Mouse (Mus musculus) spleen, adult 2 months (tissue): ENCODE measurements around the gene Nrp1. TPM values are rescaled to one million over a fixed set of nuclear protein-coding genes. Genes with fewer than 3 reads are reported as not detected.

Experiments
- DNase-seq, 2 experiments: peaks; one replicate each; pipeline versions ENCODE4 v3.0.0 to v3.0.0-alpha.2; 2012 to 2021; ENCODE audit warnings: low spot score in 2 of 2, low read depth in 1 of 2
- H3K27ac ChIP-seq: fragments of 200-500 bp; 2 replicates; pipeline ENCODE4 v1.5.1; 2012; ENCODE audit warnings: low read length, inconsistent platforms; ENCODE audit not compliant: insufficient read depth
- H3K27me3 ChIP-seq: fragments of 200-500 bp; 2 replicates; pipeline ENCODE4 v1.6.1; 2012; ENCODE audit warnings: mild to moderate bottlenecking, moderate library complexity, low read length, inconsistent platforms; ENCODE audit not compliant: control insufficient read depth, insufficient read depth
- H3K36me3 ChIP-seq: fragments of 200-500 bp; 2 replicates; pipeline ENCODE4 v1.6.1; 2012; ENCODE audit warnings: mild to moderate bottlenecking, low read length, inconsistent platforms; ENCODE audit not compliant: control insufficient read depth, insufficient read depth
- H3K4me1 ChIP-seq: fragments of 200-500 bp; 2 replicates; pipeline ENCODE4 v1.6.1; 2011; ENCODE audit warnings: inconsistent platforms; ENCODE audit not compliant: control insufficient read depth, insufficient read depth, insufficient read length
- H3K4me3 ChIP-seq: fragments of 200-500 bp; 2 replicates; pipeline ENCODE4 v1.5.1; 2011; ENCODE audit warnings: mild to moderate bottlenecking, inconsistent platforms; ENCODE audit not compliant: insufficient read depth, insufficient read length; ENCODE audit errors: extremely low read depth
- CTCF ChIP-seq: fragments of 200-500 bp; IDR thresholded peaks from 2 replicates; pipeline ENCODE4 v1.5.1; 2011; ENCODE audit warnings: mild to moderate bottlenecking, inconsistent platforms; ENCODE audit not compliant: insufficient read depth, insufficient read length, insufficient replicate concordance; ENCODE audit errors: extremely low read depth
- POLR2A ChIP-seq: fragments of 200-500 bp; IDR thresholded peaks from 2 replicates; pipeline ENCODE4 v1.6.1; 2011; ENCODE audit warnings: low read depth, low read length, inconsistent platforms
- WGBS: fragments of 180-500 bp; shearing (Covaris S2); methylation state at CpG from one replicate; pipeline ENCODE4 v1.1.7; 2018; 5-methylcytosine and 5-hydroxymethylcytosine counted together
- polyA plus RNA-seq: library from polyadenylated mRNA; depleted of rRNA; stranded (reverse); fragments of >200 nt; gene quantifications from 2 replicates; pipeline ENCODE4 v1.2.3, GENCODE M21; 2012

Gene Nrp1
- polyA plus RNA-seq, 1 experiment = 8.1 TPM

- TF ChIP-seq POLR2A (no peak), CTCF (no peak)
- Histone ChIP-seq H3K4me1 (no peaks in the 10 kb centered on the region), H3K4me3 (no peak overlapping the region), H3K36me3 (no peaks in the 10 kb centered on the region), H3K27me3 (no peaks in the 10 kb centered on the region), H3K27ac (no peak overlapping the region)
- WGBS = 75% methylated on average over 4 of the region's 4 CpGs
- DNase-seq = no peak
These were observed 87.2 kb downstream of the Nrp1 start for GRCm38 (mm10) chr8:128445596-128445995.

- no peaks in the 10 kb centered on the region for H3K27me3 ChIP-seq
- no peaks in the 10 kb centered on the region for H3K4me1 ChIP-seq
- no peak overlapping the region for H3K4me3 ChIP-seq
- H3K27ac ChIP-seq = no peak overlapping the region
- WGBS = 88% methylated on average over 3 of the region's 3 CpGs
- TF ChIP-seq CTCF (no peak), POLR2A (no peak)
- no peak for DNase-seq
- H3K36me3 ChIP-seq = no peaks in the 10 kb centered on the region
These were observed 88.2 kb downstream of the Nrp1 start for GRCm38 (mm10) chr8:128446636-128447035.

- no peaks in the 10 kb centered on the region for H3K4me1 ChIP-seq
- WGBS = over 99% methylated on average over 3 of the region's 3 CpGs
- DNase-seq = no peak
- TF ChIP-seq CTCF = no peak
- no peak for TF ChIP-seq POLR2A
- no peaks in the 10 kb centered on the region for H3K36me3 ChIP-seq
- no peak overlapping the region for H3K27ac ChIP-seq
- no peaks in the 10 kb centered on the region for H3K27me3 ChIP-seq
- H3K4me3 ChIP-seq = no peak overlapping the region
These were observed 88.9 kb downstream of the Nrp1 start for GRCm38 (mm10) chr8:128447320-128447719.

GRCm38 (mm10) chr8:128450390-128451032, 92.1 kb downstream of the Nrp1 start:
- H3K27me3 ChIP-seq = no peaks in the 10 kb centered on the region
- 93% methylated on average over 9 of the region's 9 CpGs for WGBS
- H3K4me3 ChIP-seq = no peak overlapping the region
- TF ChIP-seq CTCF (no peak), POLR2A (no peak)
- H3K36me3 ChIP-seq = no peaks in the 10 kb centered on the region
- H3K4me1 ChIP-seq = no peaks in the 10 kb centered on the region
- H3K27ac ChIP-seq = no peak overlapping the region
- DNase-seq = no peak

- Histone ChIP-seq H3K27ac (no peak overlapping the region), H3K4me3 (no peak overlapping the region), H3K4me1 (no peaks in the 10 kb centered on the region), H3K27me3 (no peaks in the 10 kb centered on the region), H3K36me3 (no peaks in the 10 kb centered on the region)
- no peak for DNase-seq
- no peak for TF ChIP-seq POLR2A
- no peak for TF ChIP-seq CTCF
- 70% methylated on average over 1 of the region's 1 CpGs for WGBS
These were observed 92.7 kb downstream of the Nrp1 start for GRCm38 (mm10) chr8:128451121-128451520.

- H3K27ac ChIP-seq = no peak overlapping the region
- H3K4me1 ChIP-seq = no peaks in the 10 kb centered on the region
- TF ChIP-seq POLR2A = no peak
- no peak for TF ChIP-seq CTCF
- H3K27me3 ChIP-seq = no peaks in the 10 kb centered on the region
- H3K36me3 ChIP-seq = no peaks in the 10 kb centered on the region
- WGBS = 11% methylated on average over 2 of the region's 2 CpGs
- H3K4me3 ChIP-seq = no peak overlapping the region
- DNase-seq = no peak
These were observed 95.1 kb downstream of the Nrp1 start for GRCm38 (mm10) chr8:128453471-128453870.

GRCm38 (mm10) chr8:128454026-128454425, 95.6 kb downstream of the Nrp1 start:
- Histone ChIP-seq H3K4me1 (no peaks in the 10 kb centered on the region), H3K36me3 (no peaks in the 10 kb centered on the region), H3K27me3 (no peaks in the 10 kb centered on the region), H3K27ac (no peak overlapping the region), H3K4me3 (no peak overlapping the region)
- no peak for DNase-seq
- no peak for TF ChIP-seq POLR2A
- no peak for TF ChIP-seq CTCF
- WGBS = 91% methylated on average over 3 of the region's 3 CpGs

GRCm38 (mm10) chr8:128457277-128457676, 98.9 kb downstream of the Nrp1 start:
- 79% methylated on average over 2 of the region's 2 CpGs for WGBS
- no peak overlapping the region for H3K4me3 ChIP-seq
- no peaks in the 10 kb centered on the region for H3K27me3 ChIP-seq
- no peak overlapping the region for H3K27ac ChIP-seq
- no peak for DNase-seq
- no peak for TF ChIP-seq POLR2A
- TF ChIP-seq CTCF = no peak
- no peaks in the 10 kb centered on the region for H3K36me3 ChIP-seq
- no peaks in the 10 kb centered on the region for H3K4me1 ChIP-seq
